Mouse (Mus musculus) c-Kit-positive CD71-positive TER-119-positive erythroid progenitor cells, embryonic 14.5 days (primary cell): ENCODE results near the gene Cldn18.

ENCODE experiments used
- DNase-seq: peaks from one replicate; pipeline ENCODE4 v3.0.0-alpha.2; 2013; ENCODE audit warnings: low spot score

The Cldn18 gene

GRCm38 (mm10) chr9:99685061-99685521, 32.0 kb downstream of the Cldn18 start:
- no peak for DNase-seq

DNA sequence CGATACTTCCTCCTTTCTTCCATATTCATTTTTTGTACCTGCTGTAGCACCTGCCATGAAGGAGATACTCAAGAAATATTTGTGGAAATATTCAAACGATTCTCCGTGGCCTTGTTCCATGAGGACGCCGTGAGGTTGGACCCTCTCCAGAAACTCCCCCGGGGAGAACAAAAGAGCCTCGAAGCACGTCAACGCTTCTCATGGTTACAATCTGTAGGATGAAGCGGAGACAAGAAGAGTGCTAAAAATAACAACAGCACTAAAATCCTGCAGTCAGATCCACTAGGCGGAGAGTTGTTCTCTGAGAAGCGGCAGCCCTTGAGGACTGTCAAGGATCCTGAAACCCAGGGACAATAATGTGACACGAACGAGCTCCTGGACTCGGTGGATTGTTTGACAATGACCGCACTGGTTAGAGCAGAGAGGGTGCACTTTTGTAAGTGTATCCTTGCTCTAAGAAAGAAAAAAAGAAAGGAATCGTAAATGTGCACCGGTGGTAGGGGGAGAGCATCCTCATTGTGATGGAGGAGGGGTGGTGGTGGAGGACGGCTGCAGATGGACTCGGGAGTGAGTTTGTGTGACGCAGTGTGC, 35.0 kb downstream of the Cldn18 start:
- DNase-seq = no peak

GRCm38 (mm10) chr9:99675714-99676113, 41.4 kb downstream of the Cldn18 start:
- no peak for DNase-seq

- DNase-seq = no peak
These were observed 45.5 kb downstream of the Cldn18 start for GRCm38 (mm10) chr9:99671603-99672002.

GRCm38 (mm10) chr9:99667596-99667995, 49.5 kb downstream of the Cldn18 start:
- DNase-seq = no peak

DNA sequence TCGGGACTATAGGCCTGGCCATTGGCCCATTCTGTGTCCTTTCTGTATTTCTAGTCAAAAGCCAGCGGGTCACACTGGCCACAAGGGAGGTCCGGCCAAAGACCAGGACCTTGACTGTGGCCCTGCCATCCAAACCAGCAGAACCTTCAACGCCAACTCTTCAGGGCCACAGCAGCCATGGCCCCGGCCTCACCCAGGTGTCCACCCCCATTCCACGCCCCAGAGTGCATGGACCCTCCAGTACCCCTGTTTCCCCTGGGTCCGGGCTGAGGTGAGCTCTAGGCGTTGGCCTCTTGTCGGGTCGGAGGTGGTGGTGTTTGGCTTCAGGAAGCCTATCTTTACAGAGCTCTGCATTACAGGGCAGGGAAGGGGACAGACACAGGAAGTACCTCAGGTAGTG, 54.2 kb downstream of the Cldn18 start:
- no peak for DNase-seq

DNA sequence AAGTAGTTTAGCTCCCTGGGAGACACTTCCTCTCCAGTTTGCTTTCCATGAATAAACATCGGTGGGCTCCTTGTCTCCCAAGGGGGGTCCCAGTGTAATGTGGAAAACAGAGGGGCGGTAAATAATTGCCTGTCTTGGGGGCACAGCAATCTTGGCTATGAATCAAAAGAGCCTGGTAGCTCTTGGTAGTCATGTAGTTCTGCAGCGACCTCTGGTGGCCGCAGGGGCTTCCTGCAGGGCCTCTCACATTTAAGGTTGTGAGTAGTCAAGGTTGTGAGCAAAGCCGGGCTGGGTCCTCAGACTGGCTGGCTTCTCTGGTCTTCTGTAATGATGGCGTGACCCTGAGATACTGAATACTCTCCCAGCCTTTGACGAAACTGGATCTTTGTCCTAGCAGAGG, 54.7 kb downstream of the Cldn18 start:
- DNase-seq = peak; percentile 61

DNA sequence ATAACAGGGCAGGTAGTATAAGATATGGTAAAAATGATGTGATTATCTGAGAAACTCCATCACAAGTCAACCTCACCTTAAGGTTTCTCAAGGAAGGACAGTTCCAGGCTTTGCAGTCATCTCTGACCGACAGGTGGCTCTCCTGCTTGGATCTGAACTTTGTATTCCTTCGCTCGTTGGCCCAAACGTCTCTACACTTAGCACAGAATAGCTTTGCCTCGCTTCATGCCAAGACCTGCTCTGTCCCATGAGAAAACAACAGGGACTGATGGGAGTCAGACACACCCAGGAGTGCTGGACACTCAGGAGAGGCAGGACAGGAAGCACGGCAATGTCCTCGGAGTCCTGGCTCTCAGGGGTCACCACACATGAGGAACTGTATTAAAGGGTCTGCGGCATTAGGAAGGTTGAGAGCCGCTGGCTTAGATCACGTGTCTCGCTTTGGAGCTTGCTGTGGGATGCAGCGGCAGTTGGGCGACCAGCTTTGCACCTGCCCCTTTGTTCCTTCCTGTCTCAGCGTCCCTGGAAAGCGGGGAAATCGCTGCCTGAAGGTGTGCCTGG, 55.4 kb downstream of the Cldn18 start:
- DNase-seq = no peak

- DNase-seq = no peak
These were observed 56.3 kb downstream of the Cldn18 start for GRCm38 (mm10) chr9:99660756-99661155.

DNA sequence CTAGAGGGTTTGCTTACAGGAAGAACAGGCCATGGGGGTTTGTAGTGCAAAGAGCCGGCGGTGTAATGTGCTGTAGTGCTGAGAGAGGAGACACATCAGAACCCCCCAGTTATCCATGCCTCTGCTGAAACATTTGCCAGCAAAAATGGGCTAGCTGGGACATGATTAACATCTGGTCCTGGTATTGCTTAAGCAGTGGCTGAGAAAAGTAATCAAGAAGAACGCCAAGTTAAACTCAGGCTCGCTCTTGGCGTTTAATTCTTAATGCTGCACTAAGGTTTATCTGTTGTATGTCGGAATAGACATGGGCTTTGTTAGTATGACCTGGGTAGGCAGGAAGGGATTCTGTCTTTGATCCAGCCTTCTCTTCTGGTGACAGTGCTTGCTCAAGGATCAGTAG, 71.0 kb downstream of the Cldn18 start:
- DNase-seq = no peak

DNA sequence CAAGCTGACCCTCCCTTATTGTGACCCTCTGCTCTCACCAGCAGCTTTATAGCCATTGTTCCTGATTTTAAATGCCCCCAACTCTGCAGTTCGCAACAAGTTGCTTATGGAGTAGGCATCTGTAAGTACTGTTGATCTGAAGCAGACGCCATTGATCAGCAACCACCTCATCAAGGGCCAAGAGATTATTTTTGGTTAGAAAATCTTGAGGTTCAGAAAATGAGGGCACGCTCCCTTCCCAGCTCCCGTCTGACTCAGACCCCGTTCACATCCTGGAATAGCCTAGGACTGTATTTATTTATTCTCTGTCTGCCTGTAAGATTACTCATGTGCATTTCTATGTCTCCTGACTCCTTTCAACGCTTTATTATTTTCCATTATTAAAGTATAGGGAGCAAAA, 71.7 kb downstream of the Cldn18 start:
- no peak for DNase-seq

DNA sequence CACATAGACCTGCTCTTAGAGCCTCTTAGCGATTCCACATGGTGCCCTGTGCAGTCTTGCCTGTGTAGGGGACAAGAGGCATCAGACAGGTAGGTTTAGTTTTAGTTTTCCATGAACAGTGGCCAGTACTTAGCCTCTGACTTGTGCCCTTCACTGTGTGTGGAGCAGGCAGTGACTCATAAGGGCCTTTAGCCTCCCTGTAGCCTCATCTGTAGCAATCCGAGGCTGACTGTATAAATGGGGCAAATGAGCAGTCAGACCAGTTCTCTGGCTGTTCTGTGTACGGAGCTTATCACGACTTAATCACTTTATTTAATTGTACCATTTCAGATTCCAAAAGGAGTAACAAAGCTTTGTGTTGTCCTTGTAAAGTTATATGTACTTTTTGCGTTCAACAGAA, 77.1 kb downstream of the Cldn18 start:
- no peak for DNase-seq
